Mouse (Mus musculus): ENCODE results near the gene Calr3.

DNA sequence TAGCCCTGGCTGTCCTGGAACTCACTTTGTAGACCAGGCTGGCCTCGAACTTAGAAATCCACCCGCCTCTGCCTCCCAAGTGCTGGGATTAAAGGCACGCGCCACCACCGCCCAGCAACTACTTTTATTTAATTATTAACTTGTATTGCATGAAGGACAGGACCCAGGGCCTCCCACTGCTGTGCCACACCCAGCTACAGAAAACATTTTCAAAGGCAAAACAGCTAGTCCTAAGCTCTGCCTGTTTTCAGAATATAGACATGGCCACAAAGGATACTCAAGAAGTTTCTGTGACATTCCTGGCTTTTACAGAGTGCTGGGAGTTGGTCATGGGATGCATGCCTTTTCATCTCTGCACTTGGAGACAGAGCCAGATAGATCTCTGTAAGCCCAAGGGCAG lies 67.4 kb downstream of the Calr3 start:
- TF ChIP-seq CTCF (conservative IDR thresholded peaks at IDR 0.05; ENCODE audit: insufficient read depth, insufficient read length, low read depth, low read length) = no peak
- no peak for TF ChIP-seq POLR2A (IDR thresholded peaks at IDR 0.05; ENCODE audit: low read depth, low read length)

Data from kidney, adult 2 months (tissue).